Mouse (Mus musculus) midbrain, embryonic 11.5 days (tissue): ENCODE data around the gene Phyhipl. TPM values are rescaled to one million over a fixed set of nuclear protein-coding genes. Genes with fewer than 3 reads are reported as not detected.

ENCODE experiments used
- ATAC-seq: fragments of 200-750 bp; cut with Nextera tagmentation; 2 replicates; pipeline ENCODE4 v1.8.0; 2017; ENCODE audit warnings: moderate TSS enrichment, moderate library complexity; ENCODE audit not compliant: low FRiP score
- DNase-seq: peaks from one replicate; pipeline ENCODE4 v3.0.0; 2015; ENCODE audit warnings: low spot score; ENCODE audit errors: missing footprints
- H3K27ac ChIP-seq: fragments of 300-500 bp; sonication (generic); 2 replicates; pipeline ENCODE4 v1.5.1; 2014; ENCODE audit warnings: low read depth, low read length
- H3K27me3 ChIP-seq: fragments of 300-500 bp; sonication (generic); 2 replicates; pipeline ENCODE4 v1.6.1; 2014; ENCODE audit warnings: mild to moderate bottlenecking, low read length, moderate library complexity, mixed read lengths; ENCODE audit not compliant: control insufficient read depth, insufficient read depth
- H3K36me3 ChIP-seq: fragments of 300-500 bp; sonication (generic); 2 replicates; pipeline ENCODE4 v1.6.1; 2014; ENCODE audit warnings: mild to moderate bottlenecking, low read length, moderate library complexity, mixed read lengths; ENCODE audit not compliant: control insufficient read depth, insufficient read depth
- H3K4me1 ChIP-seq: fragments of 300-500 bp; sonication (generic); 2 replicates; pipeline ENCODE4 v1.6.1; 2014; ENCODE audit warnings: low read length; ENCODE audit not compliant: control insufficient read depth, insufficient read depth
- H3K4me2 ChIP-seq: fragments of 300-500 bp; sonication (generic); 2 replicates; pipeline ENCODE4 v1.6.1; 2014; ENCODE audit warnings: mild to moderate bottlenecking, moderate library complexity
- H3K4me3 ChIP-seq: fragments of 300-500 bp; sonication (generic); 2 replicates; pipeline ENCODE4 v1.5.1; 2014; ENCODE audit warnings: low read depth, low read length
- H3K9ac ChIP-seq: fragments of 300-500 bp; sonication (generic); 2 replicates; pipeline ENCODE4 v1.6.1; 2014; ENCODE audit warnings: low read length
- H3K9me3 ChIP-seq: fragments of 300-500 bp; sonication (generic); 2 replicates; pipeline ENCODE4 v1.6.1; 2016; ENCODE audit warnings: low read length; ENCODE audit not compliant: control insufficient read depth
- WGBS: fragments of 180-500 bp; shearing (Covaris S2); extraction: QIAGEN DNeasy Blood & Tissue Kit; methylation state at CpG from one replicate; pipeline ENCODE4 v1.1.7; 2014; 5-methylcytosine and 5-hydroxymethylcytosine counted together
- polyA plus RNA-seq: library from polyadenylated mRNA; unstranded; fragments of >200 nt; fragmentation: Nextera tagmentation; extraction: Ambion mirVana; gene quantifications from 2 replicates; pipeline ENCODE4 v1.2.1, GENCODE M21; 2014

Phyhipl gene
- polyA plus RNA-seq, 1 experiment from 2014 or later = 36.5 TPM

DNA sequence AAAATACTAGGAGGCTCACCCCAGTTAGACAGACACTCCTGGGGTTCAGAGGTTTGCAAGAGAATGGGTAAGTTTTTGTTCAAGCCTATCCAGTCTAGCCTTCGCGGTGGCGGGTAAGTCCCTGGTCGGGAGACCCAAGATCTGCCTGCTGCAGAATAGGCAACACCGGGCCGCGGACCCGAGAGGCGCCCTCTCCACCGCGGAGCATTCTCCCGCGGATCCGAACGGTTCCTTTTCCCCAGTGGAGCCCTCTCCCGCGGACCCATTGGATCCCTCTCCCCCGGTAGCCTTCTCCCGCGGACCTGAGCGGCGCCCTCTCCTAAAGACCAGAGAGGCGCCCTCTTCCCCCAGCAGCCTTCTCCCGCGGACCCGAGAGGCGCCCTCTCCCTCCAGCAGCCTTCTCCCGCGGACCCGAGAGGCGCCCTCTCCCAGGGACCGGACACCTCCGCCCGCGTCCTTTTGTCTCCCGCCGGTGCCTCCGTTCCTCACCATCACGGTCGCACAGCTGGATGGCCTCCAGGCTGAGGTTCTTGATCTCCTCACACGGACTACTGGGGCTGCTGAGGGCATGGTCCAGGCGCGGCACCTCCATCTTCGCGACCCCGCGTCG is 57.1 kb downstream of the Phyhipl start:
- Histone ChIP-seq H3K36me3 (no peaks in the 10 kb centered on the region), H3K9ac (peak overlapping the region; percentile 79), H3K27ac (peak overlapping the region; percentile 74), H3K27me3 (peaks cover 5% of the 10 kb centered on the region), H3K9me3 (no peaks in the 10 kb centered on the region), H3K4me3 (peak overlapping the region; percentile 75), H3K4me2 (peak overlapping the region; percentile 92), H3K4me1 (peaks cover 6% of the 10 kb centered on the region)
- under 1% methylated on average over 47 of the region's 48 CpGs for WGBS
- peak; percentile 77 for ATAC-seq
- DNase-seq = peak; percentile 97

DNA sequence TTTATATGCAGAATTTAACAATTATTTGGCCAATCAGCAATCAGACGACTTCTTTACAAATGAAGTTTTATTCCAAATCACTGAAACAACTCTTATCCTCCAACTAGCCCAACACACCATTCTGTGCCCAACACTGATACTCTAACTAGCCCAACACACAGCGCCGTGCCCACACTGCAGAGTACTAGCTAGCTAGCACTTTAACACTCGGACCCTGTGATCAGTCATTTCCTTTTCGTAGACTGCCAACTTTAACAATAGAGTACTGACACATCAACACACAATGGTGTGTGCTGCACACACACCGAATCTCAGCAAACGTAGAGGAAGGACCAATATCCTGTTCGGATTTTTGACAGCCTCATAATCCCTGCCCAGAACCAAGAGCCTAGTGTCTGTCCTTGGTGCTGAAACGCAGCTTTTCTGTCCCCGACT is 57.7 kb downstream of the Phyhipl start:
- Histone ChIP-seq H3K4me1 (peaks cover 6% of the 10 kb centered on the region), H3K9ac (peak overlapping the region; percentile 79), H3K4me3 (peak overlapping the region; percentile 75), H3K27me3 (peaks cover 5% of the 10 kb centered on the region), H3K9me3 (no peaks in the 10 kb centered on the region), H3K4me2 (peak overlapping the region; percentile 92), H3K27ac (no peak overlapping the region), H3K36me3 (no peaks in the 10 kb centered on the region)
- WGBS = 19% methylated on average over 10 of the region's 10 CpGs
- ATAC-seq (peak; percentile 4), DNase-seq (peak; percentile 96)

DNA sequence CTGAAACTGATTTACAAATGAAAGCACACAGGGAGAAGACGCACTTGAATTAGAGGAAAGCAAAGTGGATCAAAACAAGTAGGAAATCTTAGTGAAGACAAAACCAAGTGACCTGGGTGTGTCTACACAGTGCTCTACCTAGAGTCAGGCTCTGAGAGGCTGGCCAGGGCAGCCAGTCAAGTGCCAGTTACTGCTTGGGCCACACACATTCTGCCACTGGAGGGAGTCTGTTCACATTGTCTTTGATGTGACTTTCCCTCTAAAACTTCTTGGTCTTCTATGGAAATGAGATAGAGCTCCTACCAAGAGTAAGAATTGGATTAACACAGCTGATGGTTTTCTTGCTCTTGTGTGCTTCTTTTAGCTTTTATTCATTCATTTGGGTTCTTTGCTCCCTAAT is 61.8 kb downstream of the Phyhipl start:
- H3K9me3 ChIP-seq = no peaks in the 10 kb centered on the region
- no peak for ATAC-seq
- no peak overlapping the region for H3K4me2 ChIP-seq
- H3K27ac ChIP-seq = no peak overlapping the region
- WGBS = 46% methylated on average over 1 of the region's 1 CpGs
- no peaks in the 10 kb centered on the region for H3K36me3 ChIP-seq
- no peaks in the 10 kb centered on the region; the same call in 1 of the 2 replicates for H3K27me3 ChIP-seq
- no peak overlapping the region for H3K9ac ChIP-seq
- H3K4me1 ChIP-seq = peaks cover 3% of the 10 kb centered on the region; the same call in 1 of the 2 replicates
- no peak for DNase-seq
- no peak overlapping the region for H3K4me3 ChIP-seq

DNA sequence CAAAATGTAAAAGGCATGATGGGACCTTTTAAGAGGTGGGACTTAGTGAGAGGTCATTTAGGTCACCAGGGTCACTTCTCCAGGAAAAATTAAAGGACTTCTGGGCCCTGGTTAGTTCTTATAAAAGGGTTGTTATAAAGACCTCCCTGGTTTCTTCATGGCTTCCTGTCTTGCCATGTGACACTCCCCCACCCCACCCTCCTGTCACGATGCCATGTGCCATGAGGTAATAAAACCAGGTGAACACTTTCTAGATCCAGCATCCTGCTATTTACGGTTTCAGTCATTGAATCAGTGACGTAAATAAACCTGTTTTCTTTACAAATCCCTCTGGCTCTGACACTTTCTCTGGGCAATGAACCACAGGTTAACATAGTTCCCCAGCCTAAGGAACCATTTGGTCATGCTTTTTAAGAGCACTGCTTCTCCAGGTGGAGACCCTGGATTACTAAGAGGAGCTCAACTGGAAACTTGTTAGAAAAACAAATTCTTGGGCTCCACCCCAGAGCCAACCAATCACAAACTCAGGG is 68.8 kb downstream of the Phyhipl start:
- Histone ChIP-seq H3K4me3 (no peak overlapping the region), H3K4me1 (peaks cover 4% of the 10 kb centered on the region; the same call in 1 of the 2 replicates), H3K9ac (no peak overlapping the region), H3K27me3 (no peaks in the 10 kb centered on the region), H3K36me3 (no peaks in the 10 kb centered on the region), H3K27ac (no peak overlapping the region), H3K4me2 (no peak overlapping the region), H3K9me3 (no peaks in the 10 kb centered on the region)
- 85% methylated on average over 3 of the region's 3 CpGs for WGBS
- DNase-seq (no peak), ATAC-seq (no peak)

DNA sequence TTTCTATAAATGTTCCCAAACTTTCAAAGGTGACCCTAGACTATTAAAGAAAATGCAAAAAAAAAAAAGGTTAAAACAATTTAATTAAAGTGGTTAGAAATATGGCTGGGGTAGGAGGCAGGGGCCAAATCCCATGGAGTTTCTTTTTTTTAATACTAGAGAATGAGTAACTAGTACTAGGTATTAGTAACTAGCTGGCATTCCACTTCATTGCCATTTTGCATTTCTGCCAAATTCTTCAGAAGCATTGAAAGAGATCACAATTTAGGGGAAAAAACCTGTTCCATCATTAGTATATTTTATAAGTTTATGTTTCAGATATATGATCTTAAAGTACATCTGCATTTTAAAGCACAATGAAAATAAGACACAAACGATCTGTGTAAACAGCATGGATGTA is 71.6 kb downstream of the Phyhipl start:
- Histone ChIP-seq H3K9me3 (no peaks in the 10 kb centered on the region), H3K36me3 (no peaks in the 10 kb centered on the region), H3K4me1 (peaks cover 4% of the 10 kb centered on the region; the same call in 1 of the 2 replicates), H3K27ac (no peak overlapping the region), H3K4me2 (no peak overlapping the region), H3K4me3 (no peak overlapping the region), H3K27me3 (no peaks in the 10 kb centered on the region), H3K9ac (no peak overlapping the region)
- 91% methylated on average over 1 of the region's 1 CpGs for WGBS
- ATAC-seq (no peak), DNase-seq (no peak)

- H3K27ac ChIP-seq = no peak overlapping the region
- DNase-seq (no peak), ATAC-seq (no peak)
- H3K27me3 ChIP-seq = no peaks in the 10 kb centered on the region
- no peak overlapping the region for H3K4me2 ChIP-seq
- no peaks in the 10 kb centered on the region for H3K9me3 ChIP-seq
- H3K4me1 ChIP-seq = no peaks in the 10 kb centered on the region
- H3K36me3 ChIP-seq = no peaks in the 10 kb centered on the region
- H3K4me3 ChIP-seq = no peak overlapping the region
- H3K9ac ChIP-seq = no peak overlapping the region
- whole genome bisulfite sequencing = 85% methylated on average over 7 of the region's 7 CpGs
Observed at GRCm38 (mm10) chr10:70581556-70582211, 74.1 kb downstream of the Phyhipl start.

DNA sequence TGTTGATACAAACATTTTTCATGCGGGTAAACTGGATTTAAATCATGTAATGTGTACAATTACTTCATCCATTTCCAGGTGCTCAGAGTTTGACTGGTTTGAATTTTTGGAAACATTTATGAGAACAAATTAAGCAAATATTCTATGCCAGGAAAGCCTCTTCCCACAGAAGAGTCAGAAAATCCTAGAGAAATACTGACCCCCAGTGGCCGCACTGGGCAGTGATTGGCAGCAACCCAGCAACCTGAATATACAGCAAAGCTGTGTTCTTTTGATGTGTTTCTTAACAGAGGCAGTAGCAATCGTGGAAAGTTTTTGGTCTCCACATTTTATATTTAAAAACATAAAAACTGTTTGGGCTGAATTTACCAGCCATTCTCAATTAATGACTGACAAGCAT is 92.1 kb downstream of the Phyhipl start:
- ATAC-seq (no peak), DNase-seq (peak; percentile 96)
- 32% methylated on average over 3 of the region's 3 CpGs for whole genome bisulfite sequencing
- Histone ChIP-seq H3K9me3 (no peaks in the 10 kb centered on the region), H3K9ac (no peak overlapping the region), H3K4me2 (no peak overlapping the region), H3K4me1 (no peaks in the 10 kb centered on the region), H3K27ac (no peak overlapping the region), H3K27me3 (no peaks in the 10 kb centered on the region), H3K4me3 (no peak overlapping the region), H3K36me3 (0 out of 2 replicates have a peak, but pooled peaks cover 2% of the 10 kb centered on the region)

DNA sequence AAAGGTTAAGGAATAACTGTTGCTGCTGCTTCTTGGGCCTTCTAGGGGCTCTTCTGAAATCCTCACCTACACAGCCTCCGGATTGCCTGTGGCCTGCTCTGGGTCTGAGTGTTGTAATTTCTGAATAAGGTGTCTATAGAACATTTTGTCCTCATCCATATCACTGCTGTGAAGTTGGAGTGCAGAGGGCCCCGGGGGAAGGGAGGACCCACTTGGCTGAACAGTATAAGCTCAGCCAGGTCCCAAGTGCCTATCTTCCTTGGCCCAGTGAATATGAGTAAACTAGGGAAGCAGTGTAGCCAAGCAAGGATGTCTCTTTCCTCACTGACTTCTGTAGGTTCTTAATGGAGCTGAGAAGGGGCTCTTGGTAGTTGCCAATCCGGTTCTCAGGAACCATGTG is 103.2 kb downstream of the Phyhipl start:
- no peak for ATAC-seq

DNA sequence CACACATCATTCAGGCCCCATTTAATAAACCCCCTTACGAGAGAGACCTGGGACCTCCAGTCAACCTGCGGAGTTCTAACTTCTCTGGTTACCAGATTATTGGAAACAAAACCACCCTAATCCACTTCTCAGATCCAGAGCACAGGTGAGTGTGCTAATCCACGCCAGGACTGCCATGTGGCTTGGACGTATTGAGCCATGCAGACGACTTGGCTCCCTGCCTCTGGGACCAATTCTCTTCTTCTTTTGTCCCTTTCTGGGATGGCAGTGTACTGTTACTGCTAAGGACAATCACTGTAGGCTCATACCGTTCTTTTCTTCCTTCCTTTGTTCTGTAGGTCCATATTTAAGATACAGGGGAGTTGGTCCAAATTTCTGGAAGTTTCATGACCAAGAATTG is 112.9 kb downstream of the Phyhipl start:
- Histone ChIP-seq H3K36me3 (0 out of 2 replicates have a peak, but pooled peaks cover 2% of the 10 kb centered on the region), H3K4me2 (no peak overlapping the region), H3K4me3 (no peak overlapping the region), H3K27ac (no peak overlapping the region), H3K9me3 (no peaks in the 10 kb centered on the region), H3K9ac (no peak overlapping the region), H3K27me3 (no peaks in the 10 kb centered on the region), H3K4me1 (no peaks in the 10 kb centered on the region)
- no peak for ATAC-seq
- no peak for DNase-seq
- WGBS = 78% methylated on average over 6 of the region's 6 CpGs

More for the DNA sequence above, 103.2 kb downstream of the Phyhipl start:
- Histone ChIP-seq H3K4me1 (no peaks in the 10 kb centered on the region), H3K9ac (no peak overlapping the region), H3K36me3 (peaks cover 3% of the 10 kb centered on the region; the same call in 1 of the 2 replicates), H3K9me3 (no peaks in the 10 kb centered on the region), H3K4me3 (no peak overlapping the region), H3K27ac (no peak overlapping the region), H3K27me3 (no peaks in the 10 kb centered on the region), H3K4me2 (no peak overlapping the region)
- 93% methylated on average over 3 of the region's 3 CpGs for WGBS
- no peak for DNase-seq
